Mouse (Mus musculus) inflammation-experienced regulatory T-cells (primary cell): ENCODE data around the gene Akr1c18. TPM values are rescaled to one million over a fixed set of nuclear protein-coding genes. Genes with fewer than 3 reads are reported as not detected.

Source experiments
- polyA plus RNA-seq, 2 experiments: library from polyadenylated mRNA; unstranded; fragments of 100-300 nt; shearing (Covaris generic); gene quantifications; one replicate each; pipeline ENCODE4 v1.2.1; 2017

The Akr1c18 gene
- under 1 TPM in 1 of 2 experiments, not detected in 1; 0.34 TPM for polyA plus RNA-seq

GRCm38 (mm10) chr13:4150518-4150917, at the start of gene Akr1c18:
Gene Akr1c18 (minus strand): TSS chr13:4150654.

DNA sequence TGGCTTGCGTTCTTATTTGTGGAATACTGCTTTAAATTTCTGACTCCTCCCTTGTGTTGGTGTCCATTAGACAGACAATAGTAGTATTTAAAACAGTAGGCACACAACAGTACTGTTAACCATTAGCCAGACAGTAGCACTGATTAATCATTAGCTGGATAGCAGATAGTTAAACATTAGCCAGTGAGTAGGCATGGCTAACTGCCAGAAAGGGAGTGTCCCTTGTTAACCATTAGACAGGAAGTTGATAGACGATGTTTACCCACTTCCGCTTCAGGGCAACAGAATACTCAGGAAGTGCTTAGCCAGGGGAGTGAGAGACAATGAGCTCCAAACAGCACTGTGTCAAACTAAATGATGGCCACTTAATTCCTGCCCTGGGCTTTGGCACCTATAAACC, 40.5 kb upstream of the Akr1c18 start, which contains the start of gene Akr1c13:
Gene Akr1c13, plus strand, starts transcription at position 247 of the 400 bp plus-strand sequence.

Other genes with a start within 250 kb of the Akr1c18 start
- 10 to 100 TPM; 28.3 to 34.2 TPM for gene Net1, start 232.4 kb downstream of the Akr1c18 start, polyA plus RNA-seq
- gene Tubal3, start 232.4 kb downstream of the Akr1c18 start, polyA plus RNA-seq = under 1 TPM; 0.42 to 0.89 TPM
- not detected for gene Ucn3, start 205.3 kb downstream of the Akr1c18 start, polyA plus RNA-seq
- gene Akr1c14, start 101.6 kb downstream of the Akr1c18 start, polyA plus RNA-seq = under 1 TPM; 0.19 to 0.72 TPM
- gene Akr1c13, start 40.5 kb upstream of the Akr1c18 start, polyA plus RNA-seq = 10 to 100 TPM; 30.7 to 72.6 TPM
- gene Akr1c19, start 78.0 kb upstream of the Akr1c18 start, polyA plus RNA-seq = under 1 TPM; 0.05 to 0.15 TPM
- 10 to 100 TPM in 1 of 2 experiments, 1 to 10 TPM in 1; 3.9 to 26.3 TPM for gene Akr1c12, start 128.8 kb upstream of the Akr1c18 start, polyA plus RNA-seq